Mouse (Mus musculus) stomach, embryonic 15.5 days (tissue): ENCODE data around the gene Ces1b. TPM values are rescaled to one million over a fixed set of nuclear protein-coding genes. Genes with fewer than 3 reads are reported as not detected.

ENCODE experiments used
- ATAC-seq: fragments of 200-750 bp; cut with Nextera tagmentation; 2 replicates; pipeline ENCODE4 v1.8.0; 2017; ENCODE audit warnings: low read depth, moderate number of reproducible peaks, moderate TSS enrichment; ENCODE audit not compliant: insufficient read depth, low FRiP score
- H3K27ac ChIP-seq: fragments of 300-500 bp; sonication (generic); 2 replicates; pipeline ENCODE4 v1.5.1; 2015; ENCODE audit warnings: mild to moderate bottlenecking, inconsistent platforms
- H3K27me3 ChIP-seq: fragments of 300-500 bp; sonication (generic); replicated peaks from 2 replicates; pipeline ENCODE4 v1.6.1; 2015; ENCODE audit warnings: inconsistent platforms
- H3K36me3 ChIP-seq: fragments of 300-500 bp; sonication (generic); 2 replicates; pipeline ENCODE4 v1.6.1; 2015; ENCODE audit warnings: inconsistent platforms
- H3K4me1 ChIP-seq: fragments of 300-500 bp; sonication (generic); 2 replicates; pipeline ENCODE4 v1.6.1; 2015; ENCODE audit warnings: inconsistent platforms
- H3K4me2 ChIP-seq: fragments of 300-500 bp; sonication (generic); 2 replicates; pipeline ENCODE4 v1.6.1; 2015; ENCODE audit warnings: mild to moderate bottlenecking, inconsistent platforms
- H3K4me3 ChIP-seq: fragments of 300-500 bp; sonication (generic); replicated peaks from 2 replicates; pipeline ENCODE4 v1.5.1; 2015; ENCODE audit warnings: inconsistent platforms
- H3K9ac ChIP-seq: fragments of 300-500 bp; sonication (generic); 2 replicates; pipeline ENCODE4 v1.6.1; 2015; ENCODE audit warnings: inconsistent platforms
- H3K9me3 ChIP-seq: fragments of 300-500 bp; sonication (generic); 2 replicates; pipeline ENCODE4 v1.6.1; 2016; ENCODE audit warnings: inconsistent platforms
- WGBS: fragments of 180-500 bp; shearing (Covaris S2); methylation state at CpG from one replicate; pipeline ENCODE4 v1.1.7; 2015; 5-methylcytosine and 5-hydroxymethylcytosine counted together
- polyA plus RNA-seq: library from polyadenylated mRNA; unstranded; fragments of >200 nt; fragmentation: Nextera tagmentation; extraction: Ambion mirVana; gene quantifications from 2 replicates; pipeline ENCODE4 v1.2.1, GENCODE M21; 2015

The Ces1b gene
- polyA plus RNA-seq, 1 experiment from 2014 or later = 0.15 TPM

- no peak for ATAC-seq
- WGBS = 81% methylated on average over 3 of the region's 3 CpGs
Observed at GRCm38 (mm10) chr8:93048092-93048491, 31.7 kb downstream of the Ces1b start, which contains the start of gene Ces1a. Ces1a (minus strand) TSS chr8:93048192.

DNA sequence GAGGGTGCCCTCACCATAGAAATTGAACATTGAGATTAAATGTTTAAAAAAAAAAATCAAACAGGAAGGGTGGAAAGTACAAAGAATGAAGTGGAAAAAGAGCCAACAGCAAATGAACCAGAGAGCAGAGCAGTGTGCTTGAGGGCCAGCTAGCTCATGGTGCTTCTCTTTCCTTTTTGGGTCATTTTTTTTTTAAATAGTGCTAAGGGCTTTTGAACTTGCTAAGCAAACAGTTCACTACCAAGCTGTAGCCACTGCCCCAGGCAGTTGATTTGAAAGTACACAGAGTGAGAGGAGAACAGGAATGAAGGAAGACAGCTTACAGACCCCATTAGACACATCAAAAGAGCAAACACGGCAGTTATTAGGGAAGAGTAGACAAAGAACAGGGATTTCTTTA is 36.7 kb downstream of the Ces1b start:
- 13% methylated on average over 1 of the region's 1 CpGs for WGBS
- no peak for ATAC-seq
- no peaks in the 10 kb centered on the region for H3K4me1 ChIP-seq

More at GRCm38 (mm10) chr8:93048092-93048491, 31.7 kb downstream of the Ces1b start, which contains the start of gene Ces1a:
- H3K4me1 ChIP-seq = no peaks in the 10 kb centered on the region
- no peaks in the 10 kb centered on the region for H3K27me3 ChIP-seq
- no peak within 1 kb of the TSS for H3K4me2 ChIP-seq
- no peaks in the 10 kb centered on the region for H3K9me3 ChIP-seq
- no peak within 1 kb of the TSS for H3K9ac ChIP-seq
- H3K36me3 ChIP-seq = no peaks in the 10 kb centered on the region
- no peak within 1 kb of the TSS for H3K27ac ChIP-seq
- H3K4me3 ChIP-seq = no peak within 1 kb of the TSS

DNA sequence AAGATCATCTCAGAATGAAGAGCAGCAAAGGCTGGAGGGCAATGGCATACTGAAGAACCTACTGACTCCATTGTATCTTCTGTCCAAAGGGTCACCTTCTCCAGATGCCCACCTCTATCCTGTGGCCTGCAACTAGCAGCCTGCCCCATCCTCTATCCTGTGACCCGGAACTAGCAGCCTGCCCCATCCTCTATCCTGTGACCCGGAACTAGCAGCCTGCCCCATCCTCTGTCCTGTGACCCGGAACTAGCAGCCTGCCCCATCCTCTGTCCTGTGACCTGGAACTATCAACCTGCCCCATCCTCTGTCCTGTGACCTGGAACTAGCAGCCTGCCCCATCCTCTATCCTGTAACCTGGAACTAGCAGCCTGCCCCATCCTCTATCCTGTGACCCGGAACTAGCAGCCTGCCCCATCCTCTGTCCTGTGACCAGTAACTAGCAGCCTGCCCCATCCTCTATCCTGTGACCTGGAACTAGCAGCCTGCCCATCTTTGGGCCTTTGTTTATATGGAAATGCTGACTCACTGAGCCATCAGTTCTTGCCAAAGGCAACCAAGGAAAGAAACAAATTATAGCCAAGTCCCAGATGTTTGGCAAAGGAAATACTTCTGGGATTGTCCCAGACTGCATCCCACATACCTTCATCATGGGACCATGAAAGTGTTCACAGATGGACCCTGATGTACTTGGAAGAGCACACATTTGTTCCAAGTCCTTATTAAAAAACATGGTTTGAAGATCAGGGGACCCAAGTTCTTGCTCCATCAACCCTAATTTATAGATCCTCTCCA is 38.8 kb downstream of the Ces1b start:
- H3K36me3 ChIP-seq = no peaks in the 10 kb centered on the region
- H3K27ac ChIP-seq = no peak overlapping the region
- no peak overlapping the region for H3K9ac ChIP-seq
- no peaks in the 10 kb centered on the region for H3K27me3 ChIP-seq
- H3K4me2 ChIP-seq = no peak overlapping the region
- H3K9me3 ChIP-seq = no peaks in the 10 kb centered on the region
- no peak for ATAC-seq
- H3K4me3 ChIP-seq = no peak overlapping the region
- WGBS = 83% methylated on average over 4 of the region's 4 CpGs
- no peaks in the 10 kb centered on the region for H3K4me1 ChIP-seq

More for the DNA sequence above, 36.7 kb downstream of the Ces1b start:
- Histone ChIP-seq H3K36me3 (no peaks in the 10 kb centered on the region), H3K27me3 (no peaks in the 10 kb centered on the region), H3K9me3 (no peaks in the 10 kb centered on the region), H3K4me2 (no peak overlapping the region), H3K27ac (no peak overlapping the region), H3K4me3 (no peak overlapping the region), H3K9ac (no peak overlapping the region)

DNA sequence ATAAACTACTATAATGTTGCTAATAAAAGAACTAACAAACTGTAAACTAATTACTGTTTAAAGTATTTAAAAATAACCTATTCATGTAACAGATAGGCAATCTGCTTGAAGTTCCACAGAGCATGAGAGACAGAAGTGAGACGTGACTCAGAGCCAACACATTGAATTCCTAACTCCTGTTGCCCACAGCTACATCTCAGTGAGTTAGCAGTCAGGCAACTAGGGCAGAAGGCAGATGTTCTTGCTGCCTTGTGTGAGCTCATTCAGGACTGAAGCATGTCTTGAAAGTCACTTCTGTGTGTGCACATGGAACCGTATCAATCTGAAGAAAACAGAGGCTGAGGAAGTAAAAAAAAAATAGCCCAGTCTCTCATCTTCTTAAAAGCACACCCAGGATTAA is 39.6 kb downstream of the Ces1b start:
- Histone ChIP-seq H3K4me3 (no peak overlapping the region), H3K4me2 (no peak overlapping the region), H3K36me3 (no peaks in the 10 kb centered on the region), H3K27me3 (no peaks in the 10 kb centered on the region), H3K27ac (no peak overlapping the region), H3K4me1 (no peaks in the 10 kb centered on the region), H3K9me3 (no peaks in the 10 kb centered on the region), H3K9ac (no peak overlapping the region)
- WGBS = 76% methylated on average over 2 of the region's 2 CpGs
- no peak for ATAC-seq

GRCm38 (mm10) chr8:93038831-93039230 is 41.0 kb downstream of the Ces1b start:
- no peak overlapping the region for H3K4me3 ChIP-seq
- H3K4me1 ChIP-seq = no peaks in the 10 kb centered on the region
- ATAC-seq = no peak
- no peak overlapping the region for H3K4me2 ChIP-seq
- WGBS = 11% methylated on average over 2 of the region's 2 CpGs
- H3K9me3 ChIP-seq = no peaks in the 10 kb centered on the region
- H3K27me3 ChIP-seq = no peaks in the 10 kb centered on the region
- H3K9ac ChIP-seq = no peak overlapping the region
- H3K36me3 ChIP-seq = no peaks in the 10 kb centered on the region
- no peak overlapping the region for H3K27ac ChIP-seq

DNA sequence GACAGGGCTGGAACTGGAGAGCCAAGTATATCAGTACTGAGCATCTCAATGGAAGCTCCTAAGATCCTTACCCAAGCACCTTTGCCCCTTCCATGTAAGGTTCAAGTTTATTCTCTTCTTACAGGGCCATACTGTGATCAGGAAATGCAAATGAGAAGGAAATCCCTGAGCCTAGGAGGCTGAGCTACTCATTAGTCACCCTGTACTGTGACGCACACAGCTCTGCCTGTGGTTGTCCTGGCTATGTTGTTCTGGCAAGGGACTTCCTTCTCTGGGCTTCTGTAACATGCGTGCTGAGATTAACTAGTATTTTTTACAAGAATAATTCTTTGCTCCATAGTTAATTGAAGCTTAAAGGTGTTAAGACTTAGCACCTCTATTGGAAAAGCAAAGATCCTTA is 49.2 kb downstream of the Ces1b start:
- 63% methylated on average over 2 of the region's 2 CpGs for WGBS
- H3K27ac ChIP-seq = no peak overlapping the region
- no peak overlapping the region for H3K4me2 ChIP-seq
- no peaks in the 10 kb centered on the region for H3K27me3 ChIP-seq
- no peaks in the 10 kb centered on the region for H3K36me3 ChIP-seq
- H3K9ac ChIP-seq = no peak overlapping the region
- H3K4me1 ChIP-seq = no peaks in the 10 kb centered on the region
- no peaks in the 10 kb centered on the region for H3K9me3 ChIP-seq
- no peak for ATAC-seq
- no peak overlapping the region for H3K4me3 ChIP-seq

DNA sequence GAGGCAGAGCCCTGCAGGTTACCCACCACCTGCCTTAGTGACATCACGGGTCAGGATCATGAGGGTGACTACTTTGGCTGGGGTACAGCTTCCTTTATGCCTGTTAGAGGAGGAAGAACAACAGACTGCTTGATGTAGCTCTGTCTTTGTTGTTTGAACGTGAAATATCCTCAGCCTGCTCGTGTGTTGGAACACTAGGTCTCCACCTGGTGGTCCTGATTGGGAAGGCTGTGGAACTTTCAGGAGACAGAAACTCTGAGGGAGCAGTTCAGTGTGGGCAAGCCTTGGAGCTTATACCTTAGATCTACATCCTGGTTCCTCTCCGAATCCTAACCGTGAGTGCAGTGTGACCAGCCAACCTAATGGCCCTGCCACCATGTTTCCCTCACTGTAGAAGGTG is 58.1 kb downstream of the Ces1b start:
- Histone ChIP-seq H3K4me2 (no peak overlapping the region), H3K9ac (no peak overlapping the region), H3K36me3 (no peaks in the 10 kb centered on the region), H3K4me1 (no peaks in the 10 kb centered on the region), H3K9me3 (no peaks in the 10 kb centered on the region), H3K27me3 (no peaks in the 10 kb centered on the region), H3K4me3 (no peak overlapping the region), H3K27ac (no peak overlapping the region)
- 68% methylated on average over 5 of the region's 5 CpGs for WGBS
- no peak for ATAC-seq

- Histone ChIP-seq H3K4me2 (no peak overlapping the region), H3K4me3 (no peak overlapping the region), H3K4me1 (no peaks in the 10 kb centered on the region), H3K9me3 (no peaks in the 10 kb centered on the region), H3K9ac (no peak overlapping the region), H3K27ac (no peak overlapping the region), H3K36me3 (no peaks in the 10 kb centered on the region), H3K27me3 (no peaks in the 10 kb centered on the region)
- ATAC-seq = no peak
- WGBS = 52% methylated on average over 4 of the region's 4 CpGs
Observed at GRCm38 (mm10) chr8:93014300-93014699, 65.5 kb downstream of the Ces1b start.

DNA sequence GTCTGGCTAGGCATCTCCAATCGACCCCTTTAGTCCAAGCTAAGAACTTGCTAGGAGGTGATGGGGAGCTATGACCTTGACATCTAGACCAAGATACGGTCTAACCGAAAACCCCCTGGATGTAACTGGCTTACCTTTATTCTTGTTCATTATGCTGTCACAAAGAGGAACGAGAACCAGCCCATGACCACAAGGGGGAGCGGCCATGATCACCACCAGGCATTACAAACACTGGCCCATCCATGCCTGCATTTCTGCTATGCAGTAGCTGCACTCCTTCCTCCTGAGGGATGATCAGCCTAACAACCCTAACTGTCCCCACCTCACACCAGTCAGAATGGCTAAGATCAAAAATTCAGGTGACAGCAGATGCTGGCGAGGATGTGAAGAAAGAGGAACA is 67.6 kb downstream of the Ces1b start:
- Histone ChIP-seq H3K27me3 (no peaks in the 10 kb centered on the region), H3K4me3 (no peak overlapping the region), H3K4me1 (no peaks in the 10 kb centered on the region), H3K27ac (no peak overlapping the region), H3K9ac (no peak overlapping the region), H3K4me2 (no peak overlapping the region), H3K9me3 (no peaks in the 10 kb centered on the region), H3K36me3 (no peaks in the 10 kb centered on the region)
- 74% methylated on average over 6 of the region's 6 CpGs for WGBS
- ATAC-seq = no peak

DNA sequence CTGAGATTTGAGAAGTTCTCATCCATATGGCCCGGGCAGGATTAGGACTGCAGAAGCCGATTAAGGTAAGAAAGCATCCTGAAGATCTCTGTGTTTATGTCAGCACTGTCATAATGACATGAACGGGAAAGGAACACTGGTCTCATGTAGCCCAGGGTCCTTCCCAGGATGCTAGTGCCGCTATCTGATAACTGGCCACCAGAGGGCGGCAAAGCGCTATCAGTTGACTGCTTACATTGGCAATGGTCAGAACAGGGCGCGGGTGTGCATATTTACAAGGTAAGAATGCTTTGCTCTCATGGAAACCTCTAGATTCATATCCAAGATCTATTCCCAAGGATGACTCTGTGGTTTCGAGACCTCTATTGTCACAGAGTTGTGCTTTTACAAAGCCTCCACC is 68.4 kb downstream of the Ces1b start:
- ATAC-seq = no peak
- Histone ChIP-seq H3K4me3 (no peak overlapping the region), H3K9me3 (no peaks in the 10 kb centered on the region), H3K27me3 (no peaks in the 10 kb centered on the region), H3K36me3 (no peaks in the 10 kb centered on the region), H3K4me2 (no peak overlapping the region), H3K4me1 (no peaks in the 10 kb centered on the region), H3K9ac (no peak overlapping the region), H3K27ac (no peak overlapping the region)
- 8% methylated on average over 9 of the region's 9 CpGs for WGBS

DNA sequence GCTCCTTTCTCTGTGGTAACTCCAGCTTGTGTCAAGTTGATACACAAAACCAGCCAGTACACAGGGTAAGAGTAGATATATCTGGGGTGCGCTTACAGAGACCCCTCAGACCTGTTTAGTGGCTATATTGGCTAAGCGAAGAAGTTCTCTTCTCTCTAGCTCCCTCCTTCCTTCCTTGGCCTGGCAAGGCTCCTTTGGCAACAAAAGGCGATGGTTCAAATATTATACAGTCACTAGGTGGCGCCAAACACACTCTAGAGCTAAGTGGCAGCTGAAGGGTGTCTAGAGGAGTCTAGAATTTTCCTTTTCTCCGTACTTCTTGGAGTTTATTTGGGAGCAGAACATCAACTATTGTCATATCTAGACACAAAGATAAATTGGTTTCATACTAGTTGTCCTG is 69.5 kb downstream of the Ces1b start:
- H3K4me3 ChIP-seq = no peak overlapping the region
- ATAC-seq = no peak
- 28% methylated on average over 5 of the region's 5 CpGs for WGBS
- H3K4me1 ChIP-seq = no peaks in the 10 kb centered on the region
- H3K9me3 ChIP-seq = no peaks in the 10 kb centered on the region
- H3K27me3 ChIP-seq = no peaks in the 10 kb centered on the region
- H3K4me2 ChIP-seq = no peak overlapping the region
- H3K9ac ChIP-seq = no peak overlapping the region
- no peak overlapping the region for H3K27ac ChIP-seq
- no peaks in the 10 kb centered on the region for H3K36me3 ChIP-seq
